Mouse (Mus musculus) megakaryocyte, embryonic 14.5 days (primary cell): Measurements from ENCODE around the gene Mctp2.

ENCODE experiments used
- FLI1 ChIP-seq: IDR thresholded peaks from 2 replicates; pipeline ENCODE4 v1.6.1; 2012; ENCODE audit warnings: low read length, inconsistent platforms, mixed read lengths
- GATA1 ChIP-seq: IDR thresholded peaks from 3 replicates; pipeline ENCODE4 v1.6.1; 2012; ENCODE audit warnings: mixed read lengths, low read length, inconsistent platforms, borderline replicate concordance

DNA sequence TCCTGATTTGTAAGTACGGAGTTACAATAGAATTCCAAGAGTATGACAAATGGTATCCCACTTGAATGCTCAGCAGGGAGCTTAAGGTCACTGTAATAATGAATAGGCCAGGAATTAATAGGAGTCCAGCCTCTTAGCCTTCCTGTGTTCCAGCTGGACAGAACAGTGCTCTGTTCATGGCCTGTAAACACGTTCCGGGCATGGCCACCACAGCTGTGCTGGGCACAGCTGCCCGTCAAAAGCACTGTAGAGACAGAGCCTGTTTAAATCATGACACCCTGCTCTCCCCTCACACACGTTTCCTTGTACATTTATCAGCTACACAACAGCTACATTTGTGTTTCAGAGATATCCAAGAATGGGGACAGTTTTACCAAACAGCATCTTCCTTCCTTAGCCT, 205.7 kb downstream of the Mctp2 start:
- TF ChIP-seq FLI1: no peak
- no peak for TF ChIP-seq GATA1
